Mouse (Mus musculus): Measurements from ENCODE around the gene Mybl2. TPM values are rescaled to one million over a fixed set of nuclear protein-coding genes. Genes with fewer than 3 reads are reported as not detected.

Gene Mybl2
- polyA plus RNA-seq, 1 experiment from 2014 or later: 10.5 TPM

DNA sequence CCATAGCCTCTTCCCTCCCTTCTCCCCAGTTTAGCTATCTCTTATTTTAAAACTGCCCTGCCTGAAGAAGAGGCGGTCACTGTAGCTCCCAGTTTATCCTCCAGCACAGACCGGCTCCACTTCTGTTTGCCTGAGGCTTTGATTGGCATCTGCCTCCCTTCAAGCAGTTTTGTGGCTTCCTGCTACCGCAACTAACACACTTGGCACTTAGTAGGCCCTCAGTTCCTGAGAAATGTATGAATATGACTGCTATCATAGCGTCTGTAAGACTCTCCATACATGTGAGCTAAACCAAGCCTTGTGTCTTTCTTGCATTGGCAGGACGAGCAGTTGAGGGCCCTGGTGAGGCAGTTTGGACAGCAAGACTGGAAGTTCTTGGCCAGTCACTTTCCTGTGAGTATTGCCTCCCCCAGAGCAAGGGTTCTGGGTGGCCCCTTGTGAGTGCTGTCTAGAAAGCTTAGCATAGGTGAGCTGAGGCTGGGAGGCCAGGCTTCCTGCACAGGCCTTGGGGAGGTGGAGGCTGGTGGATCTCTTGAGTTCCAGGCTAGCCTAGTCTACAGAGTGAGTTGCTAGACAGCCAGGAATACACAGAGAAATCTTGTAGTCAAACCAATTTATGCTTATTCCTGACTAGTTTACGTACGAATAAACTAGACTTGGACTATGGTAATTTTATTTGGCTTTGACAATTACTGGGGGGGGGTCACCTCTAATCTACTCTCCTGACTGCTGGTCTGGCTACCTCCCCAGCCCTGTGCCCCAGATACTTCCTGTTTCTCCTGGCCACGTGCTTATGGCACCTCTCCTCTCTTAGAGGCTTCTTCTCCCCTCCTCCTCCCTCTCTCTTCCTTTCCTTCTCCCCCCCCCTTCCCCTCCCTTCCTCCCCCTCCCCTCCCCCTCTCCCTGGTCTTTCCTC lies 7.0 kb downstream of the Mybl2 start:
- Histone ChIP-seq H3K9me3 (replicated peaks; ENCODE audit: control insufficient read depth, low read length) (no peaks in the 10 kb centered on the region), H3K9ac (ENCODE audit: low read length) (no peak overlapping the region), H3K27me3 (replicated peaks; ENCODE audit: control insufficient read depth, insufficient read depth, low read length) (no peaks in the 10 kb centered on the region), H3K4me2 (ENCODE audit: low read length) (no peak overlapping the region), H3K4me1 (ENCODE audit: control insufficient read depth, insufficient read depth, low read length) (no peaks in the 10 kb centered on the region), H3K4me3 (ENCODE audit: low read depth, low read length) (no peak overlapping the region), H3K27ac (ENCODE audit: low read depth, low read length) (no peak overlapping the region), H3K36me3 (ENCODE audit: control insufficient read depth, insufficient read depth, low read length) (peaks cover 3% of the 10 kb centered on the region; the same call in 1 of the 2 replicates)
- no peak for ATAC-seq
- DNase-seq (ENCODE audit: low spot score): no peak
- 83% methylated on average over 8 of the region's 8 CpGs for WGBS

GRCm38 (mm10) chr2:163062119-163062508 lies 7.6 kb downstream of the Mybl2 start:
- Histone ChIP-seq H3K9ac (ENCODE audit: low read length) (no peak overlapping the region), H3K4me3 (ENCODE audit: low read depth, low read length) (no peak overlapping the region), H3K9me3 (replicated peaks; ENCODE audit: control insufficient read depth, low read length) (no peaks in the 10 kb centered on the region), H3K27ac (ENCODE audit: low read depth, low read length) (no peak overlapping the region), H3K4me2 (ENCODE audit: low read length) (no peak overlapping the region), H3K36me3 (ENCODE audit: control insufficient read depth, insufficient read depth, low read length) (peaks cover 9% of the 10 kb centered on the region; the same call in 1 of the 2 replicates), H3K4me1 (ENCODE audit: control insufficient read depth, insufficient read depth, low read length) (no peaks in the 10 kb centered on the region), H3K27me3 (replicated peaks; ENCODE audit: control insufficient read depth, insufficient read depth, low read length) (no peaks in the 10 kb centered on the region)
- DNase-seq (ENCODE audit: low spot score) (no peak), ATAC-seq (no peak)
- WGBS: 63% methylated on average over 6 of the region's 6 CpGs

- DNase-seq (ENCODE audit: low spot score) (no peak), ATAC-seq (no peak)
- Histone ChIP-seq H3K27ac (ENCODE audit: low read depth, low read length) (no peak overlapping the region), H3K4me3 (ENCODE audit: low read depth, low read length) (no peak overlapping the region), H3K4me1 (ENCODE audit: control insufficient read depth, insufficient read depth, low read length) (no peaks in the 10 kb centered on the region), H3K27me3 (replicated peaks; ENCODE audit: control insufficient read depth, insufficient read depth, low read length) (no peaks in the 10 kb centered on the region), H3K9ac (ENCODE audit: low read length) (no peak overlapping the region), H3K9me3 (replicated peaks; ENCODE audit: control insufficient read depth, low read length) (no peaks in the 10 kb centered on the region), H3K4me2 (ENCODE audit: low read length) (no peak overlapping the region), H3K36me3 (ENCODE audit: control insufficient read depth, insufficient read depth, low read length) (peaks cover 25% of the 10 kb centered on the region; the same call in 1 of the 2 replicates)
- 91% methylated on average over 6 of the region's 6 CpGs for WGBS
Measured at GRCm38 (mm10) chr2:163066326-163066725, 11.8 kb downstream of the Mybl2 start.

GRCm38 (mm10) chr2:163067233-163067632 lies 12.7 kb downstream of the Mybl2 start:
- H3K4me1 ChIP-seq (ENCODE audit: control insufficient read depth, insufficient read depth, low read length): no peaks in the 10 kb centered on the region
- H3K27me3 ChIP-seq (replicated peaks; ENCODE audit: control insufficient read depth, insufficient read depth, low read length): no peaks in the 10 kb centered on the region
- ATAC-seq (no peak), DNase-seq (ENCODE audit: low spot score) (no peak)
- H3K4me3 ChIP-seq (ENCODE audit: low read depth, low read length): no peak overlapping the region
- H3K27ac ChIP-seq (ENCODE audit: low read depth, low read length): no peak overlapping the region
- WGBS: 91% methylated on average over 1 of the region's 1 CpGs
- no peak overlapping the region for H3K9ac ChIP-seq (ENCODE audit: low read length)
- H3K36me3 ChIP-seq (ENCODE audit: control insufficient read depth, insufficient read depth, low read length): peaks cover 27% of the 10 kb centered on the region; the same call in 1 of the 2 replicates
- no peaks in the 10 kb centered on the region for H3K9me3 ChIP-seq (replicated peaks; ENCODE audit: control insufficient read depth, low read length)
- H3K4me2 ChIP-seq (ENCODE audit: low read length): no peak overlapping the region

DNA sequence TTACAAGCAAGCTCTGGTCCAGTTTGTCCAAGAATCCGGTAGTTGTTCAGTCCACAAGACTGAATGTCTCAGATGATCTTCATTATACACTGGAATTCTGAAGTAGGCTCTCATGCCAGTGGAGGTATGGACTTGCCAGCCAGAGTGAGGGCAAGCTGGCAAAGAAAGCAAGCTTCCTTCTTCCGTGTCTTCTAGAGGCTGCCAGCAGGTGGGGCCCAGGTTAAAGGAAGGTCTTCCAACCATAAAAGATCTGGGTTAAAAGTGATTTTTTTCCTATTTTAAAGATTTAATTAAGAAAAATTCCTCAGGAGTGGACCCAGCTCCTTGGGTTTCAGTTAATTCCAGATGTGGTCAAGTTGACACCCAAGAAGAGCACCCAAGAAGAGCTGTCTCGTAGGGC lies 15.7 kb downstream of the Mybl2 start:
- no peaks in the 10 kb centered on the region for H3K27me3 ChIP-seq (replicated peaks; ENCODE audit: control insufficient read depth, insufficient read depth, low read length)
- peaks cover 52% of the 10 kb centered on the region for H3K36me3 ChIP-seq (ENCODE audit: control insufficient read depth, insufficient read depth, low read length)
- no peak overlapping the region for H3K27ac ChIP-seq (ENCODE audit: low read depth, low read length)
- H3K4me2 ChIP-seq (ENCODE audit: low read length): no peak overlapping the region
- no peak for ATAC-seq
- 90% methylated on average over 3 of the region's 3 CpGs for WGBS
- H3K9ac ChIP-seq (ENCODE audit: low read length): no peak overlapping the region
- no peak overlapping the region for H3K4me3 ChIP-seq (ENCODE audit: low read depth, low read length)
- H3K9me3 ChIP-seq (replicated peaks; ENCODE audit: control insufficient read depth, low read length): no peaks in the 10 kb centered on the region
- no peak for DNase-seq (ENCODE audit: low spot score)
- no peaks in the 10 kb centered on the region for H3K4me1 ChIP-seq (ENCODE audit: control insufficient read depth, insufficient read depth, low read length)

GRCm38 (mm10) chr2:163071590-163071989 lies 17.1 kb downstream of the Mybl2 start:
- no peak for DNase-seq (ENCODE audit: low spot score)
- Histone ChIP-seq H3K4me1 (ENCODE audit: control insufficient read depth, insufficient read depth, low read length) (no peaks in the 10 kb centered on the region), H3K36me3 (ENCODE audit: control insufficient read depth, insufficient read depth, low read length) (peaks cover 53% of the 10 kb centered on the region)

DNA sequence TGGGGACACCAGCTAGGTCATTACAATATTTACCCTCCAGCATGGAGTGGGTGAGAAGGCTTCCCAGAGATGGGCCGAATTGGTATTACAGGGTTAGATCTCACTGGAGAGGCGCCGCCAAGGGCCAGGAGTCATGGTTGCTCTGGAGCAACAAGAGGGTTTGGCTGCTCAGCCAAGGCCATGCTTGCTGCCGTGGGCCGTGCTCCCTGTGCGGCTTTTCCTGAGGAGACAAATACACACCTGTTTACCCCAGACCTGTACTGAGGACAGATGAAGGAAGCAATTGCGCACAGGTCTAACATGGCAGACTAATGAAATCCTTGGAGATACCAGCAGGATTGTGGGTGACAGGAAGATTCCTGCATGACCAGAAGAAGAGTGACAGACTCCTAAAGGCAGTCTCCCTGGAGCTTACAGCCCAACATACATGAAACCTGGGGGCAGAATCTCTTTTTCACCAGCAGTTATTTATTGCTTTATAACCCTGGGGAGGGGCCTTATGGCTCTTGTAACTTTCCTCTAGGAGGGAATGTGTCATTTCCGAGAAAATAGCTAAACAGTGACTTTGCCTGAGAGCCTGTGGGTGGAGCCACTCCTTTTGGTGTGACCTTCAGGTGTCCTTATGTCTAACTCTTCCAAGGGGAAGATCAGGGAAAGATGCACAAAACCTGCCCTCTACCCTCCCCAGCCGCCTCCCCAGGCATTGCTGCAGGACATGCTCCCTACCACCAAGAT lies 18.7 kb downstream of the Mybl2 start:
- 96% methylated on average over 9 of the region's 9 CpGs for WGBS
- ATAC-seq (no peak), DNase-seq (ENCODE audit: low spot score) (no peak)
- no peak overlapping the region for H3K4me3 ChIP-seq (ENCODE audit: low read depth, low read length)
- no peak overlapping the region for H3K4me2 ChIP-seq (ENCODE audit: low read length)
- H3K27ac ChIP-seq (ENCODE audit: low read depth, low read length): no peak overlapping the region
- H3K4me1 ChIP-seq (ENCODE audit: control insufficient read depth, insufficient read depth, low read length): no peaks in the 10 kb centered on the region
- no peak overlapping the region for H3K9ac ChIP-seq (ENCODE audit: low read length)
- no peaks in the 10 kb centered on the region for H3K9me3 ChIP-seq (replicated peaks; ENCODE audit: control insufficient read depth, low read length)
- H3K36me3 ChIP-seq (ENCODE audit: control insufficient read depth, insufficient read depth, low read length): peaks cover 44% of the 10 kb centered on the region
- H3K27me3 ChIP-seq (replicated peaks; ENCODE audit: control insufficient read depth, insufficient read depth, low read length): no peaks in the 10 kb centered on the region

More at GRCm38 (mm10) chr2:163071590-163071989, 17.1 kb downstream of the Mybl2 start:
- ATAC-seq: no peak
- no peaks in the 10 kb centered on the region for H3K27me3 ChIP-seq (replicated peaks; ENCODE audit: control insufficient read depth, insufficient read depth, low read length)
- no peak overlapping the region for H3K4me3 ChIP-seq (ENCODE audit: low read depth, low read length)
- H3K9me3 ChIP-seq (replicated peaks; ENCODE audit: control insufficient read depth, low read length): no peaks in the 10 kb centered on the region
- H3K4me2 ChIP-seq (ENCODE audit: low read length): no peak overlapping the region
- 89% methylated on average over 3 of the region's 3 CpGs for WGBS
- H3K27ac ChIP-seq (ENCODE audit: low read depth, low read length): no peak overlapping the region
- H3K9ac ChIP-seq (ENCODE audit: low read length): no peak overlapping the region

GRCm38 (mm10) chr2:163074006-163074405 lies 19.5 kb downstream of the Mybl2 start:
- WGBS: 83% methylated on average over 7 of the region's 7 CpGs
- ATAC-seq: no peak
- DNase-seq (ENCODE audit: low spot score): no peak
- Histone ChIP-seq H3K4me2 (ENCODE audit: low read length) (no peak overlapping the region), H3K27me3 (replicated peaks; ENCODE audit: control insufficient read depth, insufficient read depth, low read length) (no peaks in the 10 kb centered on the region), H3K9ac (ENCODE audit: low read length) (no peak overlapping the region), H3K36me3 (ENCODE audit: control insufficient read depth, insufficient read depth, low read length) (peaks cover 40% of the 10 kb centered on the region), H3K9me3 (replicated peaks; ENCODE audit: control insufficient read depth, low read length) (no peaks in the 10 kb centered on the region), H3K4me3 (ENCODE audit: low read depth, low read length) (no peak overlapping the region), H3K27ac (ENCODE audit: low read depth, low read length) (no peak overlapping the region), H3K4me1 (ENCODE audit: control insufficient read depth, insufficient read depth, low read length) (no peaks in the 10 kb centered on the region)

GRCm38 (mm10) chr2:163074808-163075207 lies 20.3 kb downstream of the Mybl2 start:
- no peak for ATAC-seq
- Histone ChIP-seq H3K9me3 (replicated peaks; ENCODE audit: control insufficient read depth, low read length) (no peaks in the 10 kb centered on the region), H3K27me3 (replicated peaks; ENCODE audit: control insufficient read depth, insufficient read depth, low read length) (no peaks in the 10 kb centered on the region), H3K4me1 (ENCODE audit: control insufficient read depth, insufficient read depth, low read length) (no peaks in the 10 kb centered on the region), H3K36me3 (ENCODE audit: control insufficient read depth, insufficient read depth, low read length) (peaks cover 42% of the 10 kb centered on the region), H3K9ac (ENCODE audit: low read length) (no peak overlapping the region), H3K27ac (ENCODE audit: low read depth, low read length) (no peak overlapping the region), H3K4me2 (ENCODE audit: low read length) (no peak overlapping the region), H3K4me3 (ENCODE audit: low read depth, low read length) (no peak overlapping the region)
- 93% methylated on average over 12 of the region's 12 CpGs for WGBS
- no peak for DNase-seq (ENCODE audit: low spot score)
